Mouse (Mus musculus) 3T3-L1 (cell line): Measurements from ENCODE around the gene Rsph14.

Source experiments
- DNase-seq: peaks from one replicate; pipeline ENCODE4 v3.0.0-alpha.2; 2015; ENCODE audit warnings: low read depth, low spot score

Gene Rsph14

DNA sequence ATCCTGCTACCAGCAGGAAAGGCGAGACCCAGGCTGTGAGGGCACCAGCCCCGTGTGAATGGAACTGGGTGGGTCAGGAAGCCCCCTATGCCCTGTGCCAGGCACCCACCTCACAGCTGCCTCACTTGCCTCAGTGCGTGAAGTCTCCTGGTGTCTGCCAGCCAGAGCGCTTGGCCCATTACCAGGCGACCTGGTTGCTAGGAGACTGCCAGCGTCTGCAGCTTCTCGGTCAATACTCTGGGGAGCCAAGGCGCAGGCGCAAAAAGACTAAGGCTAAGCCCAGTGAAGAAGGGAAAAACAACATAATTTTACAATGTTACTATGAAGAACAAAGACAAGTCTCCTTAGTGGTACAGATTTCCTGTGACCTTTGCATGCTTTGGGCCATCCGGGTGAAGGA lies at the start of gene Rsph14:
Gene Rsph14 (minus strand): TSS at position 192 of the 400 bp plus-strand sequence.
- DNase-seq, result no peak

DNA sequence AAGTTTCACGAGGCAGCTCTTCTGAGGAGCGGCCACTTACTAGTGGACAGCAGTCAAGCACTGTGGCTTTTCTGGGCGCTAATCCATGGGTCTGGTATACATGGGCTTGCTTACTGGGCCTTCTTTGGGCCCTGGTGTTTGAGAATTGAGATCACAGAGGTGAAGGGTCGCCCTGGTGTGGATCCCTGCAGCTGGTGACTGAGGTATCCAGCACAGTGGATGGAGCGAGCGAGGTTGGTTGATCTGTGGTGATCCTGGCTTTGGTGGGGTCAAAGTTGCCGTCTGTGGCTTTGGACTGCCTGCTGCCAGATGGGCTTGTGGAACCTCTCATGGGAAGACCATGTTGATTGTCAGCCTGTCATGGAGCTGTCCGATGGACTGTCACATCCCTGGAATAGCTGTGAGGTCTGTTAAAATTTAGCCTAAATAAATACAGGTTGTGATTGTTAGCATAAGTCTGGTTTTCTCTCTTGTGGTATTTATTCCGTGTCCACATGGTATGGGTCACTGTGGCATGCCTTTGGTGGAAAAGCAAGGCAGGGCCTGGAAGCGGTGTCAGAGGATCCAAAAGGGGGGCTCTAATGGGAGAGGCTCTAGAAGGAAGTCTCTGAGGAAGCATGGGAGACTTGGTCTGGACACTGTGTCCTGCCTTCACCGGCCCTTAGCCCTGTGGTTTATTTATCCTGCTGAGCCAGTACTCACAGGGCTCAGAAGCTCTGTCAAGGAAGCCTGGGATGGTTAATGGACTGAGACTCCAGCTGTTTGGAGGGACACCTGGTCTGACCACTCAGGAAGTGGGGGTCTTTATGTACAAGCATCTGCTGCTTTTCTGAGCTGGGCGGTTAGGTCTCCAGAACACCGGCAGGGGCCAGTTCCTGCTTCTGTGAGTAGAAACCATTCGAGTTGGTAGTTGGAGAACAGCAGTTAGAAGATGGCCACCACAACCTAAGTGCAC lies 46.1 kb upstream of the Rsph14 start:
- no peak for DNase-seq

DNA sequence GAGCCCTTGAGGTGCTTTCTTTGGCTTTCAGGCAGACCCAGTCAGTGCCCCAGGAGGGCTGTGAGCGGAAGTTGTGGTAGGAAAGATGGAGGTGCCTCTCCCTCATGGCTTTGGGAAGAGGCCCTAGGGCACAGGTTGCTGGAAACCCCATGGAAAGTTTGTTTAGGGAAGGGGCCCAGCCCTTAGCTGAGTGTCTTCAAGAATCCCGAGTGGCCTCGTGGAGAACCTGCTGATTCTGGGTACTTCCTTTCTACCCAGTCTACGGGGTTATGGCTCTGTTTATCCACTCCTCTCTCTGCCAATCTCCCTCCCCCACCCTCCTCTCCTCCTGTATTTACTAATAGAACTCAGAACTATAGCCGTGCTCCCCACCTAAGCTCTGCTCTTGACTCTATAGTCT lies 43.3 kb upstream of the Rsph14 start:
- no peak for DNase-seq

- DNase-seq, result peak; percentile 60
Measured at GRCm38 (mm10) chr10:75070281-75070976, 38.0 kb upstream of the Rsph14 start.

- DNase-seq, result no peak
Measured at GRCm38 (mm10) chr10:75068624-75069328, 36.4 kb upstream of the Rsph14 start.

DNA sequence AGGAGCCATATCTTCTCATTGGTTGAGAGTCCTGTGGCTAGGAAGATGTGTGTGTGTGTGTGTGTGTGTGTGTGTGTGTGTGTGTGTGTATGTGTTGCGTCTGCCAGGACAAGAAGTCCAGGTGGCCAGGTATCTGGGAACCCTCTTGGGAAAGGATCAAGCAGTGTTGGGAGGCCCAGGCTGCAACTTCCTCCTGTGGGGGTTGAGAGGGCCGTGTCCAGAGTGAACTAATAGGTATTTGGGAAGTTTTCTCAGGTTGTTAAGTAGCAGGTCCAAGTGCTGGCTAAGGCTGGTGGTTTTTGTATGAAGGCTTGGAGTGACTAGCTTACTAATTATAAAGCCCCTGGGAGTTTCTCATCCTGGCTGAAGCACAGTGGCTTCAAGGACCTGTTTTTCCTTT lies 35.7 kb upstream of the Rsph14 start:
- no peak for DNase-seq

DNA sequence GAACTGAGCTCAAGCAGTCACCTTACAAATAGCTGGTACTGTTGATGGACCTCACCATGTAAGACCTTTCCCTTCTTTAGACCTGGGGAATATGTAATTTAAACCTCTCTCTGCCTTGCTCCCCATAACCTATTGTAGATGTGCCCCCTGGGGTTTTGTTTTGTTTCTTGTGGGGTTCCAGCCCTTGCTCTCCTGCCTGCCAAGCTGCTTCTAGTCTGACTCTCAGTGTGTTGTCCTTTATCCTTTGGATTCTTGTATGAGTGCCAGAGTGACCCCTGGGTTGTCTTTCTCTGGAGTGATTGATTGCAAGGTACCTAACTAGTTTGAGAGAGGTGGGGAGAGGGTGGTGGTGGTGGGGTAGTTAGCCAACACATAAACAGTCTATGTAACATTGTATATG lies 35.1 kb upstream of the Rsph14 start:
- no peak for DNase-seq

DNA sequence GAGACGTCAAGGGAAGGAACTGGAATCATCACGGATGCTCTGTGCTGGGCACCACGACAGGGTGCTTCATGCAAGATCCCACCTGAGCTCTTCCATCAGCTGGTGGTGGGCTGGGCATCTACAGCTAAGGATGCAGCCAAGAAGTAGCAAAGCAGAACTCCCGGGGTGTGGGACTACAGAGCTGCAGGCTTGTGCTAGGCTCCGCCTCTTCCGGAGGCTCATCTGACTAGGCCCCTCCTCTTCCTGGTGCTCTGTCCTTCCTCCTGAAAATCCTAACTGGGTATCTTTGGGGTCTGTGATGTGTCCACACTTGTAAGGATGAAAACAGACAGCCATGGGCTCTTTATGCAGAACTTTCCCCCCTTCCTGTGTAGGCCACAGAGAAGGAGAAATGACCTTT lies 33.3 kb upstream of the Rsph14 start:
- no peak for DNase-seq

- DNase-seq, result peak; percentile 59
Measured at GRCm38 (mm10) chr10:75063301-75063965, 31.0 kb upstream of the Rsph14 start.

DNA sequence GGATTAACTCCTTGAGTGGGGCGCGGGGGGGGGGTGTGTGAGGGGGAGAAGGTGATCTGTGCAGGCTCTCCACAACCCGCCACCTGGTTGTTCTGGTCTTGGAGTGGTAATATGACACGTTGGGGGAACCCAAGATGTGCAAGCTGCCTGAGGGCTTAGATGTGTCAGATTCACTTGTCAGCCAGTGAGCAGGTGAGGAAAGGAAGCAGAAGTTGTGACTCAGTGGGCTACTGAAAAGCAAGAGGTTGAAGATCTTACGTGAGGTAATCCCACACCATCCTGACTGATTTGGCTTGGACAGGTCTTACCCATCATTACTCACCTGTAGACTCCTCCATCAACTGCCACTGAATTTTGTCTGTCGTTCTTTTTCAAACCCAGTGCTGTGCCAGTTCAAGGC lies 30.2 kb upstream of the Rsph14 start:
- peak; percentile 29 for DNase-seq

GRCm38 (mm10) chr10:75062189-75062561 lies 29.8 kb upstream of the Rsph14 start:
- DNase-seq, result no peak

GRCm38 (mm10) chr10:75061341-75062188 lies 29.2 kb upstream of the Rsph14 start:
- DNase-seq, result no peak

GRCm38 (mm10) chr10:75060843-75061235 lies 28.5 kb upstream of the Rsph14 start:
- no peak for DNase-seq

DNA sequence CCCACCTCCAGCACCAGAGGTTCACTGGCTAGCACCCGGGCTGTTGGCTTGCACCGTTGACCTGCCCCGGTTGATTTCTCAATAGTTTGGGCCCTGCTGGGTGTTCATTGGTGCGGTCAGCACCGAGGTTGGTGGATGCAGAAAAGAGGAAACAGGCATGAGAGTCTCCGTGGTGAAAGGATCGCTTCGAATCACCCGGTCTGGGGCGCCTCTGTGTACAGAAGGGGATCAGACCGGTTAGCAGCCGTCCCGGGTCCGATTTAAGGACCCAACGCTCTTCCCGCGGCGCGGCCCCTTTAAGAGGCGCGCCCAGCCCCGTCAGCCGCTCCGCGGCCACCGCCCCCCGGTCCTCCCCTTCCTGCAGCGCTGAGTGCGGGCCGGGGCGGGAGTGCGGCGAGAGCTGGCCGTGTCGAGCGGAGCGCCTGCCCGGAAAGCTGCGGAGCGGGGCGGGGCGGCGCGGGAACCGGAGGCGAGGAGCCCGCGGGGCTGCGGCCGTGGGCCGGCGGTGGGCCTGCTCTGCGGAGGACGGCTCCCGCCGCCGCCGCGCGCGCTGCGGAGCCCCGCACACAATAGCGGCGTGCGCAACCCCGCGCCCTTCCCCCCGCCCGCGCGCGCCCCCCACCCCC lies 27.9 kb upstream of the Rsph14 start, which contains the start of gene Bcr:
Gene Bcr (plus strand): TSS at position 376 of the 626 bp plus-strand sequence.
- peak; percentile 53 for DNase-seq

- DNase-seq, result peak; percentile 88
Measured at GRCm38 (mm10) chr10:75059396-75059795, 27.0 kb upstream of the Rsph14 start.

GRCm38 (mm10) chr10:75058761-75059395 lies 26.5 kb upstream of the Rsph14 start:
- DNase-seq, result peak; percentile 33

DNA sequence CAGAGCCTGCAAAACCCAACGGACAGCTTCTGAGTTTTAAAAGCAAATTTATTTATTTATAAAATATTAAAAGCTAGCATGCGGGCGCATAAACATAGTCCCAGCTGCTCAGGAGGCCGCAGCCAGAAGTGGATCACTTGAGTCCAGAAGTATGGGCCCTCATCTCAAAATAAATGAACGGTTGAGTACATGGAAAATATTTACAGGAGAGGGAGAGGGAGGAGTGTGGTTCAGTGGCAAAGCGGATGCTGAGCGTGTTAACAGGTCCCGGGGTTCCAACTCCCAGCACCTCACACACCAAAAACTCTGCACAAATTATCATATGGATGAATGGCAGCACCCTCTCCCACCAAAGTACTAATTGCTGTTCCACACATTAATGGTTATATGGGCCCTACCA lies 25.9 kb upstream of the Rsph14 start:
- DNase-seq, result no peak

DNA sequence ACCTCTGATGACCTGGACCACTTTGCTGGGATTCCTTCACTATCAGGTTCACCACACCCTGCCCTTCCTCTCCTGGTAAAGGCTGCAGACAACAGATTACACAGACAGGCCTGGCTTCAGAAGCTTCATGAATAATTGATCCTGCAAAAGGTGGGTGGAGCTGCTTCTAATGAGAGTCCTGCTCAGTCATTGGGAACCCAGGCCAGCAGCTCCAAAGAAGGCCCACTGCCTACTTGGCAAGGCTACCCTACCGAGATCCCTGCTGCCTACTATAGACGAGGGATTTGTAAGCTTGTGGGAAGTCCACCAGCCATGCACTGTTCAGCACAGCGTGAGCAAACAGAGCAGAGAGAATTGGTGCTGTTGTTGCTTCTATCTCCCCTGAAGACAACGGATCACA lies 23.9 kb upstream of the Rsph14 start:
- no peak for DNase-seq

DNA sequence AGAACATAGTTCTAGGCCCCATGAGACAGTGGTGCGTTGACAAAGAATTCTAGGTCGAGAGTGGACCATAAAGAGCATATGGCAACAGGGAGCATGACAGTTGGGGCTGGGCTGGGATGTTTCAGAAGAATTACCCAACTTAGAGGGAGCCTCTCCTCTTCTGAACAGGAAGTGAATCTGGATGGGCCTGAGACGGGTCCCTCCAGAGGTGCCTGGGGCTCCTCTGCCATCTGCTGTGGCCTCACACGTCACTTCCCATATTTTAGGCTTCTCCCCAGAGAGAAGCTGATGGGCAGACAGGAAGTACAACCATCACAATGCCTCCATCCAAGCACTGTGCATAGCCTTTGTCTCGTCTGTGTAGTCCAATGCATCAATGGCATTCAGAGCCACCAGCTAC lies 23.3 kb upstream of the Rsph14 start:
- DNase-seq, result no peak

- DNase-seq, result no peak
Measured at GRCm38 (mm10) chr10:75054125-75054524, 21.7 kb upstream of the Rsph14 start.
